In the genomic region with DNA sequence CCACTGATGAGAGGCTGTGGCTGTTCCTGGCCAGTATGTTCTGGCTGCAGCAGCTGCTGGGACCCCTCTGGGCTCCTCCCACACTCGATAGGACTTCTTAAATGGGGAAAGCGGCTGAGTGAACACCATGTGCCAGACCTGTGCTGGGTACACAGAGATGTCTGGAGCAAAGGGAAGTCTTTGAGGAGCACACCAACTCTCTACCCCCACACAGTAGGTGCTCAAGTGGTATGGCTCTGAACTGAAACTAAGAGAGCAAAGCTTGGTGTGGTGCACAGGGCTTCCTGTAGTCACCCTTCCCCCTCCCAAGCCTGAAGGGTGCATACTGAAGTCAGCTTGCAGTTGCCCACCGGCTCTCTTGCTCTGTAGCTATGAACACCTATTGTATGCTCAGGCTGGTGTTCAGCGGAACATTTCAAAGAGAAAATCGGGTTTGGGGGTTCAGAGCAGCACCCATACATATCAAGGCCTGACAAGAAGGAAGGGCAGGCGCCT, we compare ENCODE assay signal across 10 mouse cellular contexts. TPM values are rescaled to one million over a fixed set of nuclear protein-coding genes. Genes with fewer than 3 reads are reported as not detected.
A peak's percentile ranks its signal among the peaks of the same experiment; 100 is the strongest.
DNase-seq lines count a peak whose midpoint lies in the region; ATAC-seq and TF ChIP-seq lines count a peak whose summit lies in the region.
"Had no signal": no experiment of that assay in that cellular context is flagged by ENCODE, and none has a peak within 500 bp of the region (broad histone marks: within the 10 kb centered on the region; RNA-seq: fewer than 3 reads in every experiment).

No protein-coding gene starts in this region.

- H3K9me3 ChIP-seq in heart, postnatal 0 days (replicated peaks; ENCODE audit: control insufficient read depth, low read length), result no peaks in the 10 kb centered on the region
- H3K9me3 ChIP-seq in embryonic facial prominence, embryonic 11.5 days (replicated peaks; ENCODE audit: control insufficient read depth, low read length), result no peaks in the 10 kb centered on the region
- H3K9me3 ChIP-seq in forebrain, embryonic 12.5 days, result no peaks in the 10 kb centered on the region

- peak overlapping the region; percentile 95; the same call in 1 of the 2 replicates for H3K4me2 ChIP-seq in heart, postnatal 0 days (ENCODE audit: low read depth, low read length)
- H3K4me2 ChIP-seq in embryonic facial prominence, embryonic 11.5 days (ENCODE audit: low read depth, low read length), result no peak overlapping the region
- H3K4me2 ChIP-seq in myocyte (ENCODE audit: low read depth), result no peak overlapping the region
- no peak overlapping the region for H3K4me2 ChIP-seq in forebrain, embryonic 12.5 days

- H3K27ac ChIP-seq in heart, postnatal 0 days (ENCODE audit: low read depth), result peak overlapping the region; percentile 21
- H3K27ac ChIP-seq in embryonic facial prominence, embryonic 11.5 days (replicated peaks; ENCODE audit: low read depth, low read length), result no peak overlapping the region
- H3K27ac ChIP-seq in forebrain, embryonic 12.5 days, result no peak overlapping the region

- peak; percentile 19; the same call in 1 of the 2 replicates for ATAC-seq in heart, postnatal 0 days (ENCODE audit: insufficient read depth, low read depth)
- no peak for ATAC-seq in embryonic facial prominence, embryonic 11.5 days (replicated peaks; ENCODE audit: insufficient number of reproducible peaks, low FRiP score, low TSS enrichment, low read depth)
- ATAC-seq in megakaryocyte progenitor cell, adult 5-6 weeks (replicated peaks; ENCODE audit: poor library complexity), result no peak
- no peak for ATAC-seq in forebrain, embryonic 12.5 days (ENCODE audit: low FRiP score)
- ATAC-seq in cerebellum, adult (ENCODE audit: insufficient number of reproducible peaks, low FRiP score, low TSS enrichment), result no peak
- ATAC-seq: Patski had no signal

- peak; percentile 35 for DNase-seq in heart, postnatal 0 days (ENCODE audit: low spot score)
- DNase-seq in heart, adult 11 months, result no peak
- DNase-seq in CD4-positive, CD25-positive, alpha-beta regulatory T cell, adult 2 months (ENCODE audit: low read depth, low spot score), result peak; percentile 71
- DNase-seq in embryonic facial prominence, embryonic 11.5 days (ENCODE audit: low spot score), result no peak
- DNase-seq: cerebellum, postnatal 25 days had no signal

- H3ac ChIP-seq in myocyte (ENCODE audit: control insufficient read depth, insufficient read length), result no peak overlapping the region

- WGBS in heart, postnatal 0 days, result 39% methylated on average over 6 of the region's 6 CpGs
- WGBS in embryonic facial prominence, embryonic 11.5 days, result 51% methylated on average over 6 of the region's 6 CpGs
- 53% methylated on average over 6 of the region's 6 CpGs for WGBS in forebrain, embryonic 12.5 days

- no peak overlapping the region for H3K9ac ChIP-seq in heart, postnatal 0 days (replicated peaks; ENCODE audit: low read depth, low read length)
- H3K9ac ChIP-seq in embryonic facial prominence, embryonic 11.5 days (replicated peaks; ENCODE audit: low read length), result no peak overlapping the region
- no peak overlapping the region for H3K9ac ChIP-seq in forebrain, embryonic 12.5 days

- TF ChIP-seq CTCF in heart, postnatal 0 days (IDR thresholded peaks at IDR 0.05; ENCODE audit: low read depth), result no peak

- no peak overlapping the region; the same call in 1 of the 2 replicates for H3K4me3 ChIP-seq in heart, postnatal 0 days (ENCODE audit: low read depth, low read length)
- H3K4me3 ChIP-seq in embryonic facial prominence, embryonic 11.5 days (ENCODE audit: low read depth, low read length), result peak overlapping the region; percentile 57; the same call in 1 of the 2 replicates
- peak overlapping the region; percentile 49 for H3K4me3 ChIP-seq in myocyte
- no peak overlapping the region for H3K4me3 ChIP-seq in forebrain, embryonic 12.5 days (replicated peaks)

- peaks cover 5% of the 10 kb centered on the region for H3K36me3 ChIP-seq in heart, postnatal 0 days (replicated peaks; ENCODE audit: control insufficient read depth, insufficient read depth, low read length)
- H3K36me3 ChIP-seq in embryonic facial prominence, embryonic 11.5 days (replicated peaks; ENCODE audit: control insufficient read depth, insufficient read depth, low read depth, low read length), result no peaks in the 10 kb centered on the region
- H3K36me3 ChIP-seq in myocyte (ENCODE audit: control insufficient read depth, insufficient read depth), result no peaks in the 10 kb centered on the region
- peaks cover 8% of the 10 kb centered on the region; the same call in 1 of the 2 replicates for H3K36me3 ChIP-seq in forebrain, embryonic 12.5 days (replicated peaks)

- H3K27me3 ChIP-seq in heart, postnatal 0 days (ENCODE audit: control insufficient read depth, insufficient read depth, low read length), result no peaks in the 10 kb centered on the region
- no peaks in the 10 kb centered on the region for H3K27me3 ChIP-seq in embryonic facial prominence, embryonic 11.5 days (ENCODE audit: control insufficient read depth, insufficient read depth, low read length)
- no peaks in the 10 kb centered on the region for H3K27me3 ChIP-seq in myocyte (ENCODE audit: control insufficient read depth, insufficient read depth, insufficient read length)
- peaks cover 37% of the 10 kb centered on the region for H3K27me3 ChIP-seq in forebrain, embryonic 12.5 days
- H3K27me3 ChIP-seq: Patski had no signal

- H3K79me2 ChIP-seq in myocyte (ENCODE audit: control insufficient read depth, insufficient read depth), result no peaks in the 10 kb centered on the region

- TF ChIP-seq POLR2A in myocyte (IDR thresholded peaks at IDR 0.05; ENCODE audit: insufficient read length, low read depth), result no peak

- no peak for TF ChIP-seq EP300 in heart, postnatal 0 days (IDR thresholded peaks at IDR 0.05; ENCODE audit: low read depth)

- peaks cover 33% of the 10 kb centered on the region for H3K4me1 ChIP-seq in heart, postnatal 0 days (ENCODE audit: control insufficient read depth, insufficient read depth)
- peaks cover 4% of the 10 kb centered on the region for H3K4me1 ChIP-seq in embryonic facial prominence, embryonic 11.5 days (ENCODE audit: control insufficient read depth, insufficient read depth, low read length)
- H3K4me1 ChIP-seq in forebrain, embryonic 12.5 days, result peaks cover 30% of the 10 kb centered on the region

TF ChIP-seq in myocyte, 11 proteins besides CTCF, POLR2A, EP300 and RAD21:
- TF ChIP-seq USF1 (IDR thresholded peaks at IDR 0.05; ENCODE audit: low read depth) (no peak), MYOG (IDR thresholded peaks at IDR 0.05; ENCODE audit: control insufficient read depth in 1 of 3, insufficient read depth in 1 of 3, insufficient read length in 2 of 3, low read depth in 2 of 3) (no peak)

RNA-seq across cellular contexts. Expression of a gene that starts 0.9 kb away (rescaled TPM):
- total RNA-seq in heart, postnatal 0 days (2014; rRNA removed; ENCODE audit: low replicate concordance), result 0.73 TPM in 1 of 2 replicates, not detected in the other
- 0.08 and 0.18 TPM in 2 replicates for polyA plus RNA-seq in heart, postnatal 0 days (2015; fragmentation: Nextera tagmentation; extraction: Ambion mirVana)
- 0.17 and 0.58 TPM in 2 replicates for polyA plus RNA-seq in embryonic facial prominence, embryonic 11.5 days (2014; fragmentation: Nextera tagmentation; extraction: Ambion mirVana)
- 0.04 TPM for polyA plus RNA-seq in myocyte (2012; fragmentation: generic; extraction: Trizol)
- total RNA-seq in megakaryocyte progenitor cell, adult 5-6 weeks (2015), result not detected in 2 replicates
- 1.2 and 2.6 TPM in 2 replicates for total RNA-seq in megakaryocyte progenitor cell, adult 5-6 weeks (2017)
- polyA plus RNA-seq in forebrain, embryonic 12.5 days (2016; fragmentation: Nextera tagmentation; extraction: Ambion mirVana), result 0.18 TPM in 1 of 2 replicates, not detected in the other

RNA-seq across cellular contexts. Expression of a gene that starts 1.0 kb away (rescaled TPM):
- total RNA-seq in heart, postnatal 0 days (2014; rRNA removed; ENCODE audit: low replicate concordance), result 9.8 and 11.7 TPM in 2 replicates
- polyA plus RNA-seq in heart, postnatal 0 days (2015; fragmentation: Nextera tagmentation; extraction: Ambion mirVana), result 6.4 and 7.0 TPM in 2 replicates
- 25.2 and 29.7 TPM in 2 replicates for polyA plus RNA-seq in embryonic facial prominence, embryonic 11.5 days (2014; fragmentation: Nextera tagmentation; extraction: Ambion mirVana)
- polyA plus RNA-seq in myocyte (2012; fragmentation: generic; extraction: Trizol), result 11.1 TPM
- 42.5 and 55.8 TPM in 2 replicates for total RNA-seq in megakaryocyte progenitor cell, adult 5-6 weeks (2015)
- total RNA-seq in megakaryocyte progenitor cell, adult 5-6 weeks (2017), result 18.9 and 22.9 TPM in 2 replicates
- 10.3 TPM in 2 replicates for polyA plus RNA-seq in forebrain, embryonic 12.5 days (2016; fragmentation: Nextera tagmentation; extraction: Ambion mirVana)

RNA-seq across cellular contexts. Expression of a gene that starts 15.2 kb away (rescaled TPM):
- 25.8 and 46.0 TPM in 2 replicates for total RNA-seq in heart, postnatal 0 days (2014; rRNA removed; ENCODE audit: low replicate concordance)
- polyA plus RNA-seq in heart, postnatal 0 days (2015; fragmentation: Nextera tagmentation; extraction: Ambion mirVana), result 7.7 and 8.3 TPM in 2 replicates
- polyA plus RNA-seq in embryonic facial prominence, embryonic 11.5 days (2014; fragmentation: Nextera tagmentation; extraction: Ambion mirVana), result 32.9 and 35.7 TPM in 2 replicates
- 33.1 TPM for polyA plus RNA-seq in myocyte (2012; fragmentation: generic; extraction: Trizol)
- 9.5 and 12.8 TPM in 2 replicates for total RNA-seq in megakaryocyte progenitor cell, adult 5-6 weeks (2015)
- total RNA-seq in megakaryocyte progenitor cell, adult 5-6 weeks (2017), result 5.0 and 8.8 TPM in 2 replicates
- polyA plus RNA-seq in forebrain, embryonic 12.5 days (2016; fragmentation: Nextera tagmentation; extraction: Ambion mirVana), result 51.7 and 53.6 TPM in 2 replicates

RNA-seq across cellular contexts. Expression of a gene that starts 21.6 kb away (rescaled TPM):
- total RNA-seq in heart, postnatal 0 days (2014; rRNA removed; ENCODE audit: low replicate concordance), result 32.4 and 40.5 TPM in 2 replicates
- polyA plus RNA-seq in heart, postnatal 0 days (2015; fragmentation: Nextera tagmentation; extraction: Ambion mirVana), result 30.1 and 32.4 TPM in 2 replicates
- polyA plus RNA-seq in embryonic facial prominence, embryonic 11.5 days (2014; fragmentation: Nextera tagmentation; extraction: Ambion mirVana), result 21.1 and 22.6 TPM in 2 replicates
- polyA plus RNA-seq in myocyte (2012; fragmentation: generic; extraction: Trizol), result 89.3 TPM
- 27.8 and 28.9 TPM in 2 replicates for total RNA-seq in megakaryocyte progenitor cell, adult 5-6 weeks (2015)
- total RNA-seq in megakaryocyte progenitor cell, adult 5-6 weeks (2017), result 15.4 and 20.1 TPM in 2 replicates
- polyA plus RNA-seq in forebrain, embryonic 12.5 days (2016; fragmentation: Nextera tagmentation; extraction: Ambion mirVana), result 53.6 and 56.4 TPM in 2 replicates

RNA-seq across cellular contexts. Expression of a gene that starts 28.0 kb away (rescaled TPM):
- 460 and 709 TPM in 2 replicates for total RNA-seq in heart, postnatal 0 days (2014; rRNA removed; ENCODE audit: low replicate concordance)
- polyA plus RNA-seq in heart, postnatal 0 days (2015; fragmentation: Nextera tagmentation; extraction: Ambion mirVana), result 800 and 870 TPM in 2 replicates
- 547 and 598 TPM in 2 replicates for polyA plus RNA-seq in embryonic facial prominence, embryonic 11.5 days (2014; fragmentation: Nextera tagmentation; extraction: Ambion mirVana)
- 13,722 TPM for polyA plus RNA-seq in myocyte (2012; fragmentation: generic; extraction: Trizol)
- 480 and 550 TPM in 2 replicates for total RNA-seq in megakaryocyte progenitor cell, adult 5-6 weeks (2015)
- 648 and 851 TPM in 2 replicates for total RNA-seq in megakaryocyte progenitor cell, adult 5-6 weeks (2017)
- 216 and 321 TPM in 2 replicates for polyA plus RNA-seq in forebrain, embryonic 12.5 days (2016; fragmentation: Nextera tagmentation; extraction: Ambion mirVana)

Comparison
In these comparisons a context has a peak if more than half of its experiments do, and no peak if none do; other contexts are left out.
1. DNase-seq: peak in heart, postnatal 0 days (single experiment) and CD4-positive, CD25-positive, alpha-beta regulatory T cell, adult 2 months (single experiment); none in heart, adult 11 months (single experiment) and embryonic facial prominence, embryonic 11.5 days (single experiment).
2. H3K4me3 ChIP-seq: peak in embryonic facial prominence, embryonic 11.5 days (single experiment) and myocyte (single experiment); none in heart, postnatal 0 days (single experiment) and forebrain, embryonic 12.5 days (single experiment).